Mouse (Mus musculus): Measurements from ENCODE around the gene Soga1.

DNA sequence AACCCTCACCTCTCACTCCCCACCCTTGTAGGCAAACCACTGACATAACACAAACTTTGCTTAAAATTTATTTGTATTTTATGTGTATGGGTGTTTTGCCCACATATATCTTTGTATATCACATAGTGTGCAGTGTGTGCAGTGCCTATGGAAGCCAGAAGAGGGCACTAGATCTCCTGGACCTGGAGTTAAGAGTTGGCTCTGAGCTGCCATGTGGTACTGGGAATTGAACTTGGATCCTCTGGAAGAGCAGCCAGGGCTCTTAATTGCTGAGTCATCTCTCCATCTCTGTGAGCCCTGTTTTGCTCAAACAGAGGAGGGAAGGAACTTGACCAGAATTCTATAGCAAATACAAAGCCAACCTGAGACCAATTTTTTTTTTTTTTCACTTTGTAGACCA, 35.1 kb downstream of the Soga1 start:
- TF ChIP-seq CTCF (IDR thresholded peaks at IDR 0.05; ENCODE audit: low read depth, low read length) = peak; percentile 52
- TF ChIP-seq POLR2A (IDR thresholded peaks at IDR 0.05; ENCODE audit: insufficient read depth, low read length) = no peak
